Mouse (Mus musculus) E14TG2a.4 (cell line): ENCODE measurements around the gene Cpm.

ENCODE experiments used
- CTCF ChIP-seq: conservative IDR thresholded peaks from 2 replicates; pipeline ENCODE4 v1.5.1; 2014; ENCODE audit warnings: low read length
- NANOG ChIP-seq: IDR thresholded peaks from 2 replicates; pipeline ENCODE4 v1.6.1; 2014; ENCODE audit warnings: borderline replicate concordance, low read length, mixed read lengths
- POU5F1 ChIP-seq: IDR thresholded peaks from 2 replicates; pipeline ENCODE4 v1.6.1; 2014; ENCODE audit warnings: low read length, borderline replicate concordance

DNA sequence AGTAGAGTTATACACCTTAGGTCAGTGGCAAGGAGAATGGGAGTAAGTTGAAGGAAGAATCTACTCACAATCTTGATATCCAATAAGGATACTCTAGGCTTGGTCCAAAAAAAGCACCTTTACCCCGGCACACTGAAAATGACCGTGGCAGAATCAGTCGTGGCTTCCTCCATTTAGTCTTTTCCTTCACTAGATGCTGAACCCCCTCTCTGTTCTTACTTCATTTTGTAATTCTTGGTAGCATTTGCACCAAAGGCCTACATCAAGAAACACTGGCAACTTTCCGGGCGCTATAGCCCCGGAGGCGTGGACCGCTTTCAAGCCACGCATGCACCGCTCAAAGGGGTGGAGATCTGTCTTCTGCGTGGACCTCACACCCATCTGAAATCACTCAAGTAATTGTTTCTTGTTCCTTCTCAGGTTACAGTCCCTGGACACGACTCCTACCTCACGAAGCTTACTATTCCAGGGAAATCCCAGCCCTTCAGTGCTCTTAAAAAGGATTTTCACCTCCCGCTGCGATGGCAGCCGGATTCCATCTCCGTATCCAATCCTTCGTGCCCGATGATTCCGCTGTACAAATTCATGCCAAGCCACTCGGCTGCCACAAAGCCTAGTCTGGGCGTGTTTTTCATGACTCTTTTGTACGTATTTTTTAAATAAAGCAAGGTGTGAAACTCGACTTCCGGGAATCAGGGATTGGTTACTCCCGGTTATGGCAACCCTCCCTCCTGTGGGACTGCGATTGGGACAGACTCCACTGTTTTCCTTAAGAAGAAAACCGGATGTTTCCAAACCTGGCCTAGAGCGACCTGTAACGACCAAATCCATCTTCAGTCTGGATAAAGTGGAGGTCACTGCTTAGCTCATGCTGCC, 53.8 kb downstream of the Cpm start:
- TF ChIP-seq CTCF (no peak), POU5F1 (no peak), NANOG (no peak)
